Mouse (Mus musculus) cerebellum, adult 9-11 months (tissue): ENCODE measurements around the gene Gcn1l1.
A peak's percentile ranks its signal among the peaks of the same experiment; 100 is the strongest.
"Not testable (repeated sequence)": the region's sequence is repeated elsewhere in the genome, so short reads cannot be mapped to it uniquely, and the experiment has no call there.

Experiments used
- DNase-seq: peaks from one replicate; pipeline ENCODE4 v3.0.0; 2022

Gene Gcn1l1

DNA sequence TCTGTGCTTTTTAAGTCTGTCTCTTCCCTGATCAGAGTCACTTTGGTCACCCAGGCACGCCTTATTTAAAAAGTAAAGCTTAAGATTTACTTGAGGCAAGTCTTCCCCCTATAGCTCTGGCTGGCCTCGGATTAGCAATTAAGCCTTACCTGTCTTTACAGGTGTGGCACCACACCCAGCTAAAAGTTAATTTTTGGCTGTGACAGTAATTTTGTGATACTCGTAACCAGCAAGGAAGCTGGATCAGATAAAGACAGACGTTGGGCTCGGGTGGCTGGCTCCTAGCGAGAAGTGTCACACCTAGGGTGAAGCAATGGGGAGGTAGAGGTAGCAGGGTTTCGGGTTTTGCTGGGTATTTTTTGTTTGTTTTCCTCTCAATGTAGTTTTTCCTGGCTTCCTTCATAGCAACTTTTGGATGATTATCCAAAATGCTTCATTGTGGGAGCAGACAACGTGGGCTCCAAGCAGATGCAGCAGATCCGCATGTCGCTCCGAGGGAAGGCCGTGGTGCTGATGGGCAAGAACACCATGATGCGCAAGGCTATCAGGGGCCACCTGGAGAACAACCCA is 4.6 kb upstream of the Gcn1l1 start:
- DNase-seq, result no peak

DNA sequence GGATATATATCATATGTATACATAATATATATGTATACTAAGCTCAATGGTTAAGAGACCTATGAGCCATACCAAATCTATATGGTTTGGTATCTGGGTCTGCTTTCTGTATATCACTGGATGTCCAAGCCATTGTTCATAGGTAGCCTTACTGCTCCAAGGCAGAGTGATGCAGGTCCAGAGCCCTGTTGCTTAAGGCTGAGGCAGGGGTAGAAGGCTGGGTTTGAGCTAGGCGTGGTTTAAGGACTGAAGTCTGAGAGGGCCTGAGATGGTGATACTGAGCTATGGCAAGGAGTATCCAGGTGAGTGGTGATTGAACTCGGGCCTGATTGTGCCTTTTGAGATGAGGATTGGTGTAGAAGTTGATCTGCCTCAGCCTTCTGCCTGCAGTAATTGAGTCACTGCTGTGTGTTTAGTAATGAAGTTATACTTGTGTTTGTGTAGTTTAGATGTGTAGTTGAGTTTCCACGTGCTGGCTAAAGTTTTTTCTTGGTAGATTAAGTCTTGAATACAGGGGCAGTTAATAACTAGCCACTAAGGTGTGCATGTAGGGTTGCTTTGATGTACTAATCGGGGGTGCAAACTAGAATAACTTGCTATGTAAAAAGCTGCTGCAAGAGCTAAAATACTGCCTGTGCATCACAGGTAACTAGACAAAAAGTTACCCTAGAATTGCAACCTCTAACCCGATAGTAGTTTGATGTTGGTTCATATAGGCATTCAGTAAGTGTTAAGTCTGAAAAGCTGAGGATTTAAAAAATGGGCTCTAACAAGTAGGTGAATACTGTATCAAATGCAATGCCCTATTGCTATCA is 1.1 kb upstream of the Gcn1l1 start:
- DNase-seq, result no peak

GRCm38 (mm10) chr5:115565403-115565802 is 349 bp downstream of the Gcn1l1 start:
- DNase-seq, result no peak

DNA sequence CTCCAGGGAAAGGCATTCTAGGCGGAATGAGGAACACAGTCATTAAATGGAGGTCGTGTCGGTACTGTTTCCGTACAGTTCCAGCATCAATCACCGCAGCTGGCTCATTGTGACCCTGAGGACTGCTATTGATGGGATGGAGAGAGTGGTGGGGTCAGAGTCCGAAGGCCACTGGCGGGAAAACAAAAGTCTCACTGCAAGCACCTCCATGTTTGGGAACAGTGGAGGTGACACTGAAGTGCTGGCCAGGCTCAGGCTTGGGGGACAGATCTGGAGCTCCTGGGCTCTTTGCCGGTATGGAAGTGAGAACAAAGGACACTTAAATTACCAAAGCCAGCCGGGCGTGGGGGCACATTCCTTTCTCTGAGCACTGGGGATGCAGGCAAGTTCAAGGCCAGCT is 3.6 kb downstream of the Gcn1l1 start:
- no peak for DNase-seq

DNA sequence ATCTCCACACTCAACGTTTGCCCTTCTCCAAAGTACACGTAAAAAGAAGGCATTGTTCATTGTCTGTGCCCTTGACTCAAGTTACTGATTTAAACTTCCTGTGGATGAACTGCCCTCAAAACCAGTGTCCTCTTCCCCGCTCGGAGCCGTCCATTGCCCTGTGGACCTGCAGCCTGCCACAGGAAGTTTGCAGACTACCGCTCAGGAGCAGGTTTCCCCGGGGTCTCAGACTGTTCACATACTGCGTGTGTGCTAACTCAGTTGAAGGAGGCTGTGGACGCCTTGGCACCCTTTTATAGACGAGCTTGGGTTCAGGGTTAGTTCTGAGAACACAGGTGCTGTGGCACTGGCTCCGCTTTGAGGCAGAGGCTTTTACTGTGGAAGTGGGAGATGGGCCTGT is 4.3 kb downstream of the Gcn1l1 start:
- DNase-seq, result no peak

DNA sequence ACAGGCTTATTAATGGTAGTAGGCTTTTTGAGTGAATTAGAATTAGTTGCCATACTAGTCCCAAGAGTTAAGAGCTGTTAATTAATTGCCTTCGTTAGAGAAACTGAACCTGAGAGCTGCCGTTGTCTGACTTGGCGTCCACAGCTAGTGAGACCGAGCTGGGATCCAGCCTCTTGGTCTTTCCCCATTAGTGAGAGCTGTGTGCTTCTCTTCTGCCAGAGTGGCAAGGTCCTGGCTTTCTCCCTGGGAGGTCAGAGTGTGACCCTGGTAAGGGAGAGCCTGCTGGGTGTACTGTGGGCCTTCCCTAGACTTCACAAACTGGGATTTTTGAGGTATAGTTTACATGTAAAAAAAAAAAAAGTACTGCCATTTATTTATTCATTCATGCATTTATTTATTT is 4.7 kb downstream of the Gcn1l1 start:
- no peak for DNase-seq

DNA sequence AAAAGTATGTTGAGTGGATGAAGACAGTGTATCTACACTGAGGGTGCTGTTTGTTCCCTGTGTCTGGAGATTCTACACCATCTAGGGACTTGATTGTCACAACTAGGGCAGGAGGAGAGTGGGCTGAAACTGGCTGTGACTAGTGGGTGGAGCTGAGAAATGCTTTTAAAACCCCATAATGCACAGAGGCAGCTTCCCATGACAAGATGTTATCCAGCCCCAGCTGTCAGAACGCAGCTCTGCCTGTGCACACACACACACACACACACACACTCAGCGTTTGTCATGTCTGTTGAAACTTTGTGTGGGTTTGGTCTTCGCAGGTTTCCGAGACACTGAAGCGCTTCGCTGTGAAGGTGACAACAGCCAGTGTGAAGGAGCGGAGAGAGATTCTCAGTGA is 6.0 kb downstream of the Gcn1l1 start:
- DNase-seq, result no peak

DNA sequence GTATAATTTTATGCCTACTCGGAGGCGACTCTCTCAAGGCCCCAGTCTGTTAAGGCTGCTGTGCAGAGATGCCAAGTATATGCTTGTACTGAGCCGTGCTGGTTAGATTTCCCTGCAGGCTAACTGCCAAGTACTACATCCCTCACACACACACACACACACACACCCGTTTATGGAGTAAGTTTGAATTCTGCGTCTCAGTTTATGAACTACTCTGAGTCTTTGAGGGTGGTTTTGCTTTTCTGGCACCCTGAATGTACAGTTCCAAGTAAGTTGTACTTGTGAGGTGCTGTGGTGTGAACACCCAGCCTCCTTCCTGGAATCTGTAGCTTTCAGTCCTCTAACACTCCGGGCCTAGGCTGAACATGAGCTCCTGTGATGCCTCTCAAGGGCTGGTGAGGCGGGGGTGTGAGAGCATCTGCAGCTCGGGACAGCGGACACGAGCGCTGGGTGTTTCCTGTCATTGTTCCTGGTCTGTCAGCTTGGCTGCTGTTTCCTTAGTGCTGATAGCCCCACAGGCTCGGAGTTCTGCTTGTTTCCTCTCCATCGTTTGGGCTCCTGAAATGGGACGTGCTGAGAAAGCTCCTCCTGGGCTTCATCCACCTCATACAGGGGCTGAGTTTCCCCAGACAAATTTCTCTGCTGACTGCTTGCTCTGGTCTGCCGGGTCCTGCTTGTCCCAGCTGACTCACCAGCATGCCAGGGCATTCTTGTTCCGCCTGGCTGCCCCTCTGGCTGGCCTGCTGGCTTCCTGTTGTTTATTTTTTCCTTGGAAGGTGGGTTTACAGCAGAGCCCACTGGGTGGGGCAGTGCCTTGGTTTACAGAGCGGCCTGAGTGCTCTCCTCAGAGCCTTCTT is 7.9 kb downstream of the Gcn1l1 start:
- DNase-seq, result no peak

GRCm38 (mm10) chr5:115574992-115575391 is 9.9 kb downstream of the Gcn1l1 start:
- DNase-seq, result no peak

GRCm38 (mm10) chr5:115577686-115578085 is 12.6 kb downstream of the Gcn1l1 start:
- not testable (repeated sequence) for DNase-seq

DNA sequence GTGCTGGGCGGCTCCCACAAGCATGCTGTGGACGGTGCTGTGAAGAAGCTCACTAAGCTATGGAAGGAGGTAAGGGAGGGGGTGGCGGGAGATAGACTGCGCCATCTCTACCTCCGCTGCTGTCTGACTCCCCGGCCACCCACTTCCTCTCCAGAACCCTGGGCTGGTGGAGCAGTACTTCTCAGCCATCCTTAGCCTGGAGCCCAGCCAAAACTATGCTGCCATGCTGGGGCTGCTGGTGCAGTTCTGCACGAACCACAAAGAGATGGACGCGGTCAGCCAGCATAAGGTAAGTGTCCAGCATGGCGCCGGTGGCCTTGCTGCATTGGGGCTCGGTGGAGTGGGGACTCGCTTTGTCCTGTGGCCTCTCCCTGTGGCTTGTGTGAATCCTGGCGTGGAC is 13.9 kb downstream of the Gcn1l1 start:
- peak; percentile 57 for DNase-seq

GRCm38 (mm10) chr5:115579363-115579762 is 14.3 kb downstream of the Gcn1l1 start:
- DNase-seq, result no peak

GRCm38 (mm10) chr5:115580229-115581001 is 15.4 kb downstream of the Gcn1l1 start:
- no peak for DNase-seq

- no peak for DNase-seq
Observed at GRCm38 (mm10) chr5:115581662-115582061, 16.6 kb downstream of the Gcn1l1 start.

GRCm38 (mm10) chr5:115585616-115586015 is 20.6 kb downstream of the Gcn1l1 start:
- no peak for DNase-seq

- no peak for DNase-seq
Observed at GRCm38 (mm10) chr5:115586166-115586565, 21.1 kb downstream of the Gcn1l1 start.

- no peak for DNase-seq
Observed at GRCm38 (mm10) chr5:115586780-115587179, 21.7 kb downstream of the Gcn1l1 start.

GRCm38 (mm10) chr5:115591028-115591427 is 26.0 kb downstream of the Gcn1l1 start:
- no peak for DNase-seq

DNA sequence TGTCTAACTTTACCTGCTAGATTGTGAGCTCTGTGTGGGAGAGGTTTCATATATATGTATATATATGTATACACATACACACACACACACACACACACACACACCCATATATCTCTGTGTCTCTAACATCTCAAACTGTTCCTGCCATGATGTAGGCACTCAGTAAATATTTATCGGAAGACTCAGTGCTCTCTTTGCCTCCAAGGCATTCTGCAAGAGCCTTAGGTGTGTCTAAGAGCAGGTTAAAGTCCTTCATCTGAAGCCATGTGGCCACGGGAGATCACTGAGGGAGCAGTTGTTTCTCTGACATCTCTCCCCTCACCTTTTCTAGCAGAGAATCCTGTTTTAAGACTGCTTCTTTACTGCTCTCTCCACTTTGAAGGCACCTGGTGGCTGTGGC is 26.5 kb downstream of the Gcn1l1 start:
- DNase-seq, result no peak

- no peak for DNase-seq
Observed at GRCm38 (mm10) chr5:115603561-115603960, 38.5 kb downstream of the Gcn1l1 start.

DNA sequence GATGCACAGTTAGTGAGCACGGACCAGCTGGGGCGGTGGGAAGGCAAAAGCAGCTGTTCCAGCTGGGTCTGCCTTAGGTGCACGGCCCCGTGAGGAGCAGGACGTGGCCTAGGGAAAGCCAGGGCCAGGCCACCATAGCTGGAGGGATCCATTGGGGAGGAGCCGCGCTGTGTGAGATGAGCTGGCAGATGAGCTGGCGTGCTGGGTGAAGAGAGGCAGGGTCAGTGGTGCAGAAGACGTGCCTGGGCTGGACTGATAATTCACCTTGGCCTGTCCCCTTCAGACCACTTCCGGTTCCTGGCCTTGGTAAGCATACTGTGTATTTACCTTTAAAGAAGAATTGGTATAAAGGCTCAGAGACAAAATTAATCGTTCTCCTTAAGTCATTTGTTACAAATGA is 46.5 kb downstream of the Gcn1l1 start:
- DNase-seq, result no peak

DNA sequence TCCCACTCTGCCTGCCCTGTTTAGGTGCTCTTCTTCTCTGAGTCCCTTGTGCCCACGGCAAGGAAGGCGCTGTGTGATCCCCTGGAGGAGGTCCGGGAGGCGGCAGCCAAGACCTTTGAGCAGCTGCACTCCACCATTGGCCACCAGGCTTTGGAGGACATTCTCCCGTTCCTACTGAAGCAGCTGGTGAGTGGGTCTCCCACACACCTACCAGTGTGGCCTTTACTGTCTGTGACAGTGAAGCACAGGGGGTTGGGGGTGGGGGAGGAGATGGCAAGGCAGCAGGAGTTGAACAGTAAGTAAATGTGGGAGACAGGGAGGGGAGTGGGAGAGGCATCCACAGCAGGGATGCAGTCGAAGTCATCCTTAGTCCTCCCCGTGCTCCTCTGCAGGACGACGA is 48.3 kb downstream of the Gcn1l1 start:
- DNase-seq, result no peak

DNA sequence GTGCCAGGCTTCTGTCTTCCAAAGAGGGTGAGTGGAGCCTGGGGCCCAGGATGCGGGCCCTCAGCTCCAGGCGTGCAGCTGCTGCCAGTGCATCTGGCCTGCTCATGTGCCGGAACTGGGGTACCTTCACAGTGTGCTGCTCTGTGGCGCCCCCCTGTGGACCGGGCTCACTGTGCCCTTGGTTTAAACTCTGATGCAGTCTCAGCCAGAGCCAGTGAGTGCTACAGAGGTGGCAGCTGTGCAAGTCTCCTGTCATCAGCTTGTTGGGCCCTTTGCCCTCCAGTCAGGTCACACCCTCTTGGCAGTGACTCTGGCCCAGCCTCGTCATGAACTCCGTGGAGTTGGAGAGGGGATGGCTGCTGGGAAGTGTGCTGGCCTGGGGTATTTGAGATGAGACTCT is 49.9 kb downstream of the Gcn1l1 start:
- DNase-seq, result no peak
